Mouse (Mus musculus) bone marrow macrophage, adult 2 months (primary cell): ENCODE results near the gene Spz1.

Source experiments
- CTCF ChIP-seq: IDR thresholded peaks from 2 replicates; pipeline ENCODE4 v1.5.1; 2012; ENCODE audit warnings: low read depth, mild to moderate bottlenecking, low read length, moderate library complexity
- POLR2A ChIP-seq: IDR thresholded peaks from 2 replicates; pipeline ENCODE4 v1.6.1; 2012; ENCODE audit warnings: mild to moderate bottlenecking, low read depth, low read length, borderline replicate concordance

DNA sequence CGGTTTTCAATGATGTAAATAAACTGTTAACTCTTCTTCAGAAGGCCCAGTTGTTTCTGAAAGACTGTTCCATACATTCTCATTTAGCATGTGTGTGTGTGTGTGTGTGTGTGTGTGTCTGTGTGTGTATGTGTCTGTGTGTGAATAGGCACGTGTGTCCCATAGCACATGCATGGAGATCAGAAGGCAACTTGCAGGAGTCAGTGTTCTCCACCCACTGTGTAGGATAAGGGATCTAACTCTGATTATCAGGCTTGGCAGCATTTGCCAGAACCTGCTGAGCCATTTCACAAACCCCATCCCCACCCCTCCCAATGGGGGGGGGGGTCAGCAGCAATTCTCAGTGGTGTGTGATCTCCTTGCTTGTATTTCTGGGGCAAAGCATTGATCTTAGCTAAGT is 18.7 kb downstream of the Spz1 start:
- no peak for TF ChIP-seq POLR2A
- no peak for TF ChIP-seq CTCF
